In genomic region chr15:4240649-4241048, GRCm38 (mm10) we compare ENCODE assay signal across 29 mouse cellular contexts.
DNase-seq lines count a peak whose midpoint lies in the region; ATAC-seq and TF ChIP-seq lines count a peak whose summit lies in the region.
"Had no signal": no experiment of that assay in that cellular context is flagged by ENCODE, and none has a peak within 500 bp of the region (broad histone marks: within the 10 kb centered on the region; RNA-seq: fewer than 3 reads in every experiment).

No protein-coding gene starts in this region.

- H3K9me3 ChIP-seq in lung, embryonic 14.5 days (ENCODE audit: low read depth, low read length), result no peaks in the 10 kb centered on the region
- H3K9me3 ChIP-seq in forebrain, embryonic 14.5 days (replicated peaks; ENCODE audit: control insufficient read depth, low read length), result no peaks in the 10 kb centered on the region
- H3K9me3 ChIP-seq: embryonic facial prominence, embryonic 13.5 days; embryonic facial prominence, embryonic 15.5 days; forebrain, embryonic 10.5 days; forebrain, embryonic 12.5 days; forebrain, embryonic 15.5 days; G1E had no signal

- H3K27ac ChIP-seq in lung, embryonic 14.5 days (ENCODE audit: low read depth), result no peak overlapping the region
- H3K27ac ChIP-seq in forebrain, embryonic 14.5 days (ENCODE audit: low read depth, low read length), result no peak overlapping the region
- H3K27ac ChIP-seq: embryonic facial prominence, embryonic 13.5 days; embryonic facial prominence, embryonic 15.5 days; forebrain, embryonic 10.5 days; forebrain, embryonic 12.5 days; forebrain, embryonic 15.5 days had no signal

- TF ChIP-seq CTCF in lung, embryonic 14.5 days (IDR thresholded peaks at IDR 0.05; ENCODE audit: low read depth), result no peak

- H3K4me3 ChIP-seq in lung, embryonic 14.5 days (ENCODE audit: low read depth, low read length), result no peak overlapping the region
- no peak overlapping the region for H3K4me3 ChIP-seq in forebrain, embryonic 14.5 days (ENCODE audit: low read depth, low read length)
- H3K4me3 ChIP-seq: embryonic facial prominence, embryonic 13.5 days; embryonic facial prominence, embryonic 15.5 days; erythroblast, embryonic 14.5 days; forebrain, embryonic 10.5 days; forebrain, embryonic 12.5 days; forebrain, embryonic 15.5 days had no signal

- no peaks in the 10 kb centered on the region for H3K27me3 ChIP-seq in lung, embryonic 14.5 days (ENCODE audit: insufficient read depth, low read length)
- no peaks in the 10 kb centered on the region for H3K27me3 ChIP-seq in forebrain, embryonic 14.5 days (replicated peaks; ENCODE audit: control insufficient read depth, insufficient read depth, low read length)
- H3K27me3 ChIP-seq: CH12.LX; embryonic facial prominence, embryonic 13.5 days; embryonic facial prominence, embryonic 15.5 days; forebrain, embryonic 12.5 days; forebrain, embryonic 15.5 days; Patski had no signal

- peak; percentile 64 for ATAC-seq in frontal cortex, adult (ENCODE audit: low TSS enrichment)
- no peak for ATAC-seq in lung, embryonic 14.5 days (ENCODE audit: insufficient read depth)
- no peak for ATAC-seq in forebrain, embryonic 14.5 days
- ATAC-seq: activated CD4-positive, CD25-positive, alpha-beta regulatory T cell, adult 4 months; CD4-positive, CD25-positive, alpha-beta regulatory T cell, adult 4 months; forebrain, embryonic 15.5 days; forebrain, postnatal 0 days; Patski had no signal

- 60% methylated on average over 2 of the region's 2 CpGs for WGBS in lung, embryonic 14.5 days
- 48% methylated on average over 2 of the region's 2 CpGs for WGBS in forebrain, embryonic 14.5 days

- no peak for DNase-seq in frontal cortex, postnatal 14 days (ENCODE audit: low spot score in 2 of 2)
- peak; percentile 2 for DNase-seq in lung, embryonic 14.5 days
- DNase-seq in lung, postnatal 25 days (ENCODE audit: low spot score), result no peak
- DNase-seq in brain, adult 2 months (ENCODE audit: low read depth, low spot score), result peak; percentile 44
- DNase-seq in forebrain, embryonic 14.5 days (ENCODE audit: low spot score), result no peak
- DNase-seq: adrenal gland, adult 8-10 months; adrenal gland, postnatal 14 days; adrenal gland, postnatal 36 days; B cell, adult 2 months; cerebellum, adult 11 months; cerebellum, adult 18-20 months; cerebellum, adult 8-10 months; cerebellum, adult 9-11 months; cerebellum, postnatal 14 days; cerebellum, postnatal 36 days; embryo, embryonic 11 days; forebrain, postnatal 0 days had no signal

- H3K4me1 ChIP-seq in lung, embryonic 14.5 days (ENCODE audit: insufficient read depth), result no peaks in the 10 kb centered on the region
- no peaks in the 10 kb centered on the region for H3K4me1 ChIP-seq in forebrain, embryonic 14.5 days (ENCODE audit: control insufficient read depth, insufficient read depth, low read length)
- H3K4me1 ChIP-seq: embryonic facial prominence, embryonic 13.5 days; embryonic facial prominence, embryonic 15.5 days; forebrain, embryonic 10.5 days; forebrain, embryonic 12.5 days; forebrain, embryonic 15.5 days had no signal

- no peak overlapping the region for H3K9ac ChIP-seq in lung, embryonic 14.5 days
- H3K9ac ChIP-seq in forebrain, embryonic 14.5 days (ENCODE audit: low read length), result no peak overlapping the region
- H3K9ac ChIP-seq: embryonic facial prominence, embryonic 13.5 days; embryonic facial prominence, embryonic 15.5 days; forebrain, embryonic 12.5 days; forebrain, embryonic 15.5 days; forebrain, postnatal 0 days had no signal

- no peaks in the 10 kb centered on the region for H3K36me3 ChIP-seq in lung, embryonic 14.5 days (ENCODE audit: insufficient read depth)
- H3K36me3 ChIP-seq in forebrain, embryonic 14.5 days (ENCODE audit: control insufficient read depth, insufficient read depth, low read length), result no peaks in the 10 kb centered on the region
- H3K36me3 ChIP-seq: embryonic facial prominence, embryonic 13.5 days; embryonic facial prominence, embryonic 15.5 days; forebrain, embryonic 10.5 days; forebrain, embryonic 12.5 days; forebrain, embryonic 15.5 days; G1E had no signal

- no peak overlapping the region for H3K4me2 ChIP-seq in lung, embryonic 14.5 days
- no peak overlapping the region for H3K4me2 ChIP-seq in forebrain, embryonic 14.5 days (ENCODE audit: low read length)
- H3K4me2 ChIP-seq: embryonic facial prominence, embryonic 13.5 days; embryonic facial prominence, embryonic 15.5 days; forebrain, embryonic 12.5 days; forebrain, embryonic 15.5 days had no signal

Comparison
In these comparisons a context has a peak if more than half of its experiments do, and no peak if none do; other contexts are left out.
1. DNase-seq: peak in lung, embryonic 14.5 days (single experiment) and brain, adult 2 months (single experiment); none in frontal cortex, postnatal 14 days (0 of 2), lung, postnatal 25 days (single experiment) and forebrain, embryonic 14.5 days (single experiment).